Comparison of ENCODE assay signal across 9 mouse cellular contexts in the genomic region with DNA sequence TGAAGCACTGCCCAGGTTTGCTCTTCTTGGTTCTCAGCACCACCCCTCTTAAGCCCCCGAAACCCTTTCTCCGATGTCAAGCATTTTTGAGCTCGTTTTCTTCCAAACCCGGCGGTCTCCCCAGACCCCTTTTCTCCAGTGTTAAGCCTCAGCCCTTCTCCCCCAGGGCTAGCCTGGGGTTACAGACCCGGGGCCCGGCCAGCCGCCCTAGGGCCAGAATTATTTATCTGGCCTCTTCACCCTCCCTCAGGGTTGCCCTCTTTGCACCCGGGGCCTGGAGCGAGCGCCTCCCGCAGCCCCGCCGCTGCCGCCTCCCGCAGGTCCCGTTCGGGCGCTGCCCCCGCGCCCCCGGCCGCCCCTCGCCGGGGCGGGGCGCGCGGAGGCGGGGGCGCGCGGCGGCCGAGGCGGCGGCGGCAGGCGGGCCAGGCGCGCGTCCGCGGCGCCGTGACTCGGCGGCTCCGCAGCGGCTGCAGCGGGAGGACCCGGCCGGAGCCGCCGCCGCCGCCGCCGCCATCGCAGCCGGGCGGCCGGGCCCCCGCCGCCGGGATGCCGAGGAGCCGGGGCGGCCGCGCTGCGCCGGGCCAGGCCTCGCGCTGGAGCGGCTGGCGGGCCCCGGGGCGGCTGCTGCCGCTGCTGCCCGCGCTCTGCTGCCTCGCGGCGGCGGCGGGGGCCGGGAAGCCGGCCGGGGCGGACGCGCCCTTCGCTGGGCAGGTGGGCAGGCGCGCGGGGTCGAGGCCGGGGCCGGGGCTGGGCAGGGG. TPM values are rescaled to one million over a fixed set of nuclear protein-coding genes. Genes with fewer than 3 reads are reported as not detected.
A peak's percentile ranks its signal among the peaks of the same experiment; 100 is the strongest.
DNase-seq lines count a peak whose midpoint lies in the region; ATAC-seq and TF ChIP-seq lines count a peak whose summit lies in the region.
"Had no signal": no experiment of that assay in that cellular context is flagged by ENCODE, and none has a peak within 500 bp of the region (broad histone marks: within the 10 kb centered on the region; RNA-seq: fewer than 3 reads in every experiment).

TSS of gene Mmp24 (plus strand) at position 416 of the 758 bp plus-strand sequence.

- 2% methylated on average over 74 of the region's 100 CpGs for WGBS in lung, embryonic 14.5 days
- 2% methylated on average over 50 of the region's 100 CpGs for WGBS in midbrain, postnatal 0 days

- H3K9ac ChIP-seq in lung, embryonic 14.5 days, result peak within 1 kb of the TSS; percentile 9; the same call in 1 of the 2 replicates
- peak within 1 kb of the TSS; percentile 98 for H3K9ac ChIP-seq in midbrain, postnatal 0 days (replicated peaks; ENCODE audit: low read length, poor library complexity, severe bottlenecking)

- no peak for TF ChIP-seq CTCF in lung, embryonic 14.5 days (IDR thresholded peaks at IDR 0.05; ENCODE audit: low read depth)
- no peak for TF ChIP-seq CTCF in midbrain, postnatal 0 days (IDR thresholded peaks at IDR 0.05)

- H3K27ac ChIP-seq in lung, embryonic 14.5 days (ENCODE audit: low read depth), result no peak within 1 kb of the TSS
- peak within 1 kb of the TSS; percentile 94 for H3K27ac ChIP-seq in midbrain, postnatal 0 days (ENCODE audit: low read depth, low read length)

- no peaks in the 10 kb centered on the region for H3K36me3 ChIP-seq in lung, embryonic 14.5 days (ENCODE audit: insufficient read depth)
- no peaks in the 10 kb centered on the region for H3K36me3 ChIP-seq in midbrain, postnatal 0 days (ENCODE audit: insufficient read depth, low read length)

- H3K9me3 ChIP-seq in lung, embryonic 14.5 days (ENCODE audit: low read depth, low read length), result no peaks in the 10 kb centered on the region
- no peaks in the 10 kb centered on the region for H3K9me3 ChIP-seq in midbrain, postnatal 0 days (ENCODE audit: low read length)

- peaks cover 42% of the 10 kb centered on the region for H3K27me3 ChIP-seq in lung, embryonic 14.5 days (ENCODE audit: insufficient read depth, low read length)
- peaks cover 7% of the 10 kb centered on the region; the same call in 1 of the 2 replicates for H3K27me3 ChIP-seq in midbrain, postnatal 0 days (ENCODE audit: insufficient read depth, low read length)

- no peaks in the 10 kb centered on the region for H3K4me1 ChIP-seq in lung, embryonic 14.5 days (ENCODE audit: insufficient read depth)
- peaks cover 5% of the 10 kb centered on the region; the same call in 1 of the 2 replicates for H3K4me1 ChIP-seq in midbrain, postnatal 0 days (ENCODE audit: insufficient read depth, low read length)

- no peak for ATAC-seq in cerebellum, adult (ENCODE audit: insufficient number of reproducible peaks, low FRiP score, low TSS enrichment)
- ATAC-seq in lung, embryonic 14.5 days (ENCODE audit: insufficient read depth), result peak; percentile 68
- peak; percentile 27 for ATAC-seq in midbrain, postnatal 0 days (ENCODE audit: low FRiP score)

- peak within 1 kb of the TSS; percentile 37 for H3K4me3 ChIP-seq in lung, embryonic 14.5 days (ENCODE audit: low read depth, low read length)
- H3K4me3 ChIP-seq in midbrain, postnatal 0 days (ENCODE audit: low read depth, low read length), result peak within 1 kb of the TSS; percentile 89
- H3K4me3 ChIP-seq: erythroblast, embryonic 14.5 days had no signal

- DNase-seq in cerebellum, adult 11 months, result peak; percentile 43
- DNase-seq in lung, embryonic 14.5 days, result no peak
- no peak for DNase-seq in lung, postnatal 14 days
- no peak for DNase-seq in layer of hippocampus, postnatal 25 days (ENCODE audit: extremely low spot score in 1 of 2, low spot score in 1 of 2)
- no peak for DNase-seq in midbrain, postnatal 0 days (ENCODE audit: low spot score)
- DNase-seq in urinary bladder, postnatal 4 days (ENCODE audit: low spot score in 2 of 2), result no peak
- DNase-seq in thymus, adult 18-20 months, result no peak

- H3K4me2 ChIP-seq in lung, embryonic 14.5 days, result peak within 1 kb of the TSS; percentile 96
- H3K4me2 ChIP-seq in midbrain, postnatal 0 days (ENCODE audit: low read depth, low read length, poor library complexity, severe bottlenecking), result peak within 1 kb of the TSS; percentile 85

RNA-seq across cellular contexts. Expression of gene Mmp24, which starts in this region (rescaled TPM):
- not detected in 2 replicates for polyA plus RNA-seq in lung, embryonic 14.5 days (2014; fragmentation: Nextera tagmentation; extraction: Ambion mirVana)
- total RNA-seq in layer of hippocampus, postnatal 25 days (2021), result 10 to 100 TPM; 43.5 to 43.6 TPM
- 149 and 178 TPM in 2 replicates for total RNA-seq in midbrain, postnatal 0 days (2014; rRNA removed)
- polyA plus RNA-seq in midbrain, postnatal 0 days (2015; fragmentation: Nextera tagmentation; extraction: Ambion mirVana), result 12.3 and 14.1 TPM in 2 replicates

Comparison
In these comparisons a context has a peak if more than half of its experiments do, and no peak if none do; other contexts are left out.
1. RNA of gene Mmp24 (polyA plus RNA-seq): 12.3 to 14.1 TPM in midbrain, postnatal 0 days; not detected in lung, embryonic 14.5 days; every median in the first group is over 10 times any median in the second.
2. Peak in ATAC-seq, H3K4me3 ChIP-seq, H3K9ac ChIP-seq and H3K4me2 ChIP-seq in lung, embryonic 14.5 days; RNA of the gene not detected or under 1 TPM.